Comparison of ENCODE assay signal across 30 mouse cellular contexts in genomic region chr11:57835331-57835730, GRCm38 (mm10). TPM values are rescaled to one million over a fixed set of nuclear protein-coding genes. Genes with fewer than 3 reads are reported as not detected.
DNase-seq lines count a peak whose midpoint lies in the region; ATAC-seq and TF ChIP-seq lines count a peak whose summit lies in the region.
"Had no signal": no experiment of that assay in that cellular context is flagged by ENCODE, and none has a peak within 500 bp of the region (broad histone marks: within the 10 kb centered on the region; RNA-seq: fewer than 3 reads in every experiment).

No protein-coding gene starts in this region.

- H3K9ac ChIP-seq in heart, embryonic 13.5 days = no peak overlapping the region
- no peak overlapping the region for H3K9ac ChIP-seq in hindbrain, embryonic 11.5 days (ENCODE audit: low read depth, low read length)
- no peak overlapping the region for H3K9ac ChIP-seq in hindbrain, embryonic 12.5 days
- no peak overlapping the region for H3K9ac ChIP-seq in intestine, embryonic 15.5 days
- H3K9ac ChIP-seq: embryonic facial prominence, embryonic 12.5 days; embryonic facial prominence, embryonic 15.5 days; forebrain, postnatal 0 days; hindbrain, embryonic 14.5 days had no signal

- TF ChIP-seq CTCF in cerebellum, adult 2 months (IDR thresholded peaks at IDR 0.05; ENCODE audit: borderline replicate concordance, insufficient read depth, low read depth, low read length) = no peak

- 13% methylated on average over 2 of the region's 2 CpGs for WGBS in heart, embryonic 10.5 days
- 21% methylated on average over 2 of the region's 2 CpGs for WGBS in heart, embryonic 13.5 days
- 12% methylated on average over 2 of the region's 2 CpGs for WGBS in hindbrain, embryonic 11.5 days
- 12% methylated on average over 2 of the region's 2 CpGs for WGBS in hindbrain, embryonic 12.5 days
- 30% methylated on average over 2 of the region's 2 CpGs for WGBS in intestine, embryonic 15.5 days
- 19% methylated on average over 2 of the region's 2 CpGs for WGBS in cerebellum, adult 2 months

- H3K4me3 ChIP-seq in heart, embryonic 10.5 days = no peak overlapping the region
- H3K4me3 ChIP-seq in heart, embryonic 13.5 days = no peak overlapping the region
- H3K4me3 ChIP-seq in hindbrain, embryonic 11.5 days (ENCODE audit: low read depth, low read length) = no peak overlapping the region
- H3K4me3 ChIP-seq in hindbrain, embryonic 12.5 days = no peak overlapping the region
- no peak overlapping the region for H3K4me3 ChIP-seq in intestine, embryonic 15.5 days (replicated peaks)
- H3K4me3 ChIP-seq in cerebellum, adult 2 months (replicated peaks; ENCODE audit: insufficient read depth, low read depth, low read length) = no peak overlapping the region
- H3K4me3 ChIP-seq: embryonic facial prominence, embryonic 12.5 days; embryonic facial prominence, embryonic 15.5 days; gastrocnemius, adult 2 months; heart, adult 2 months had no signal

- no peaks in the 10 kb centered on the region for H3K36me3 ChIP-seq in heart, embryonic 10.5 days
- no peaks in the 10 kb centered on the region for H3K36me3 ChIP-seq in heart, embryonic 13.5 days
- no peaks in the 10 kb centered on the region for H3K36me3 ChIP-seq in hindbrain, embryonic 11.5 days (ENCODE audit: control insufficient read depth, insufficient read depth, low read length)
- H3K36me3 ChIP-seq in hindbrain, embryonic 12.5 days = no peaks in the 10 kb centered on the region
- H3K36me3 ChIP-seq in intestine, embryonic 15.5 days = no peaks in the 10 kb centered on the region
- H3K36me3 ChIP-seq: embryonic facial prominence, embryonic 12.5 days; embryonic facial prominence, embryonic 15.5 days had no signal

- peak overlapping the region; percentile 4; the same call in 1 of the 2 replicates for H3K4me2 ChIP-seq in heart, embryonic 13.5 days
- no peak overlapping the region for H3K4me2 ChIP-seq in hindbrain, embryonic 11.5 days (replicated peaks; ENCODE audit: low read depth, low read length)
- no peak overlapping the region for H3K4me2 ChIP-seq in hindbrain, embryonic 12.5 days (replicated peaks)
- H3K4me2 ChIP-seq in intestine, embryonic 15.5 days (replicated peaks) = peak overlapping the region; percentile 12; the same call in 1 of the 2 replicates
- H3K4me2 ChIP-seq: embryonic facial prominence, embryonic 12.5 days; embryonic facial prominence, embryonic 15.5 days; hindbrain, embryonic 14.5 days had no signal

- peaks cover 99% of the 10 kb centered on the region for H3K27me3 ChIP-seq in heart, embryonic 10.5 days (ENCODE audit: insufficient read depth, poor library complexity, severe bottlenecking)
- peaks cover 99% of the 10 kb centered on the region for H3K27me3 ChIP-seq in heart, embryonic 13.5 days (replicated peaks)
- H3K27me3 ChIP-seq in hindbrain, embryonic 11.5 days (ENCODE audit: control insufficient read depth, insufficient read depth, low read length) = peaks cover 94% of the 10 kb centered on the region
- H3K27me3 ChIP-seq in hindbrain, embryonic 12.5 days = peaks cover 98% of the 10 kb centered on the region
- H3K27me3 ChIP-seq in intestine, embryonic 15.5 days (replicated peaks) = peaks cover 74% of the 10 kb centered on the region
- peaks cover under 1% of the 10 kb centered on the region; the same call in 1 of the 2 replicates for H3K27me3 ChIP-seq in cerebellum, adult 2 months (ENCODE audit: control insufficient read depth, insufficient read depth, low read length)

- H3K4me1 ChIP-seq in heart, embryonic 10.5 days = peaks cover 49% of the 10 kb centered on the region
- peaks cover 36% of the 10 kb centered on the region for H3K4me1 ChIP-seq in heart, embryonic 13.5 days
- H3K4me1 ChIP-seq in hindbrain, embryonic 11.5 days (replicated peaks; ENCODE audit: control insufficient read depth, insufficient read depth, low read length) = peaks cover 2% of the 10 kb centered on the region; the same call in 1 of the 2 replicates
- H3K4me1 ChIP-seq in hindbrain, embryonic 12.5 days = peaks cover 8% of the 10 kb centered on the region; the same call in 1 of the 2 replicates
- H3K4me1 ChIP-seq in intestine, embryonic 15.5 days (replicated peaks) = peaks cover 13% of the 10 kb centered on the region
- H3K4me1 ChIP-seq in cerebellum, adult 2 months (ENCODE audit: control insufficient read depth, insufficient read depth, low read length) = no peaks in the 10 kb centered on the region

- no peak for ATAC-seq in heart, embryonic 13.5 days (ENCODE audit: extremely low read depth, insufficient number of reproducible peaks, low FRiP score, low TSS enrichment)
- no peak for ATAC-seq in hindbrain, embryonic 11.5 days (ENCODE audit: low FRiP score)
- ATAC-seq in hindbrain, embryonic 12.5 days (ENCODE audit: low FRiP score) = no peak
- ATAC-seq in intestine, embryonic 15.5 days = no peak
- ATAC-seq: activated CD4-positive, CD25-positive, alpha-beta regulatory T cell, adult 4 months; forebrain, embryonic 14.5 days; forebrain, postnatal 0 days; hindbrain, postnatal 0 days; inflammation-experienced regulatory T-cells, adult 6 months had no signal

- H3K9me3 ChIP-seq in heart, embryonic 10.5 days = no peaks in the 10 kb centered on the region
- no peaks in the 10 kb centered on the region for H3K9me3 ChIP-seq in heart, embryonic 13.5 days
- no peaks in the 10 kb centered on the region for H3K9me3 ChIP-seq in hindbrain, embryonic 11.5 days (ENCODE audit: control insufficient read depth, low read length)
- H3K9me3 ChIP-seq in hindbrain, embryonic 12.5 days (replicated peaks) = no peaks in the 10 kb centered on the region
- H3K9me3 ChIP-seq in intestine, embryonic 15.5 days = no peaks in the 10 kb centered on the region
- H3K9me3 ChIP-seq: embryonic facial prominence, embryonic 12.5 days; embryonic facial prominence, embryonic 15.5 days had no signal

- H3K27ac ChIP-seq in heart, embryonic 10.5 days = peak overlapping the region; percentile 32; the same call in 1 of the 2 replicates
- 0 out of 2 replicates have a peak overlapping the region, but pooled peaks have one; percentile 48 for H3K27ac ChIP-seq in heart, embryonic 13.5 days (replicated peaks)
- H3K27ac ChIP-seq in hindbrain, embryonic 11.5 days (ENCODE audit: low read depth, low read length) = no peak overlapping the region
- H3K27ac ChIP-seq in hindbrain, embryonic 12.5 days = no peak overlapping the region
- H3K27ac ChIP-seq in intestine, embryonic 15.5 days = no peak overlapping the region
- no peak overlapping the region for H3K27ac ChIP-seq in cerebellum, adult 2 months (ENCODE audit: insufficient read depth, low read length)
- H3K27ac ChIP-seq: embryonic facial prominence, embryonic 12.5 days; embryonic facial prominence, embryonic 15.5 days; gastrocnemius, adult 2 months; heart, adult 2 months; hindbrain, embryonic 14.5 days; hindbrain, postnatal 0 days had no signal

- no peak for DNase-seq in heart, embryonic 10.5 days (ENCODE audit: low spot score)
- no peak for DNase-seq in heart, postnatal 4 days
- no peak for DNase-seq in heart, adult 18-20 months
- DNase-seq in hindbrain, embryonic 11.5 days (ENCODE audit: low spot score) = peak; percentile 27
- no peak for DNase-seq in cerebellum, adult 2 months
- DNase-seq: adrenal gland, adult 8-10 months; adrenal gland, postnatal 25 days; cerebellum, adult 11-12 months; cerebellum, adult 9-10 months; cerebellum, postnatal 14 days; forebrain, postnatal 0 days; gastrocnemius, adult 2 months; gastrocnemius, postnatal 14 days; heart, adult 2 months; heart, postnatal 14 days; kidney, adult 2 months had no signal

- TF ChIP-seq POLR2A in cerebellum, adult 2 months (IDR thresholded peaks at IDR 0.05; ENCODE audit: borderline replicate concordance, insufficient read depth, low read length) = no peak

RNA-seq across cellular contexts. Expression of gene Hand1, which starts 2.7 kb away (rescaled TPM):
- polyA plus RNA-seq in heart, embryonic 10.5 days (2016; fragmentation: Nextera tagmentation; extraction: Ambion mirVana) = 95.3 and 106 TPM in 2 replicates
- under 1 TPM; 0.74 to 0.81 TPM for total RNA-seq in heart, postnatal 4 days (2021)
- 19.7 and 24.3 TPM in 2 replicates for polyA plus RNA-seq in heart, embryonic 13.5 days (2015; fragmentation: Nextera tagmentation; extraction: Ambion mirVana)
- total RNA-seq in heart, adult 18-20 months (2021) = not detected
- 0.21 TPM in 1 of 2 replicates, not detected in the other for polyA plus RNA-seq in hindbrain, embryonic 11.5 days (2014; fragmentation: Nextera tagmentation; extraction: Ambion mirVana)
- polyA plus RNA-seq in hindbrain, embryonic 12.5 days (2016; fragmentation: Nextera tagmentation; extraction: Ambion mirVana) = 0.25 and 0.32 TPM in 2 replicates
- 25.9 and 27.5 TPM in 2 replicates for polyA plus RNA-seq in intestine, embryonic 15.5 days (2015; fragmentation: Nextera tagmentation; extraction: Ambion mirVana)
- not detected in 2 replicates for polyA plus RNA-seq in cerebellum, adult 2 months (2012; rRNA removed)
- total RNA-seq: forebrain, postnatal 0 days; gastrocnemius, adult 2 months; gastrocnemius, postnatal 14 days; gastrocnemius, postnatal 4 days; heart, adult 2 months; heart, postnatal 14 days; hindbrain, postnatal 0 days had no signal
- polyA plus RNA-seq: activated CD4-positive, CD25-positive, alpha-beta regulatory T cell, adult 4 months; brain, embryonic 14.5 days; forebrain, embryonic 11.5 days; forebrain, embryonic 14.5 days; forebrain, postnatal 0 days; heart, adult 2 months; hindbrain, embryonic 14.5 days; hindbrain, postnatal 0 days; inflammation-experienced regulatory T-cells, adult 6 months; kidney, embryonic 14.5 days had no signal

RNA-seq across cellular contexts. Expression of gene Sap30l, which starts 33.9 kb away (rescaled TPM):
- 8.8 and 12.2 TPM in 2 replicates for polyA plus RNA-seq in heart, embryonic 10.5 days (2016; fragmentation: Nextera tagmentation; extraction: Ambion mirVana)
- 10 to 100 TPM; 31.9 to 36.7 TPM for total RNA-seq in heart, postnatal 4 days (2021)
- 6.9 and 7.1 TPM in 2 replicates for polyA plus RNA-seq in heart, embryonic 13.5 days (2015; fragmentation: Nextera tagmentation; extraction: Ambion mirVana)
- 10 to 100 TPM; 48.5 to 51.8 TPM for total RNA-seq in heart, adult 18-20 months (2021)
- polyA plus RNA-seq in hindbrain, embryonic 11.5 days (2014; fragmentation: Nextera tagmentation; extraction: Ambion mirVana) = 11.8 and 14.3 TPM in 2 replicates
- polyA plus RNA-seq in hindbrain, embryonic 12.5 days (2016; fragmentation: Nextera tagmentation; extraction: Ambion mirVana) = 18.6 and 20.8 TPM in 2 replicates
- polyA plus RNA-seq in intestine, embryonic 15.5 days (2015; fragmentation: Nextera tagmentation; extraction: Ambion mirVana) = 11.2 and 12.0 TPM in 2 replicates
- 39.7 and 42.6 TPM in 2 replicates for polyA plus RNA-seq in cerebellum, adult 2 months (2012; rRNA removed)

Comparison
In these comparisons a context has a peak if more than half of its experiments do, and no peak if none do; other contexts are left out.
1. H3K27ac ChIP-seq: peak in heart, embryonic 10.5 days (single experiment) and heart, embryonic 13.5 days (single experiment); none in hindbrain, embryonic 11.5 days (single experiment), hindbrain, embryonic 12.5 days (single experiment), intestine, embryonic 15.5 days (single experiment) and cerebellum, adult 2 months (single experiment).
2. H3K4me2 ChIP-seq: peak in heart, embryonic 13.5 days (single experiment) and intestine, embryonic 15.5 days (single experiment); none in hindbrain, embryonic 11.5 days (single experiment) and hindbrain, embryonic 12.5 days (single experiment).
3. RNA of gene Hand1, which starts 2.7 kb away (polyA plus RNA-seq): 95.3 to 106 TPM in heart, embryonic 10.5 days, 25.9 to 27.5 TPM in intestine, embryonic 15.5 days and 19.7 to 24.3 TPM in heart, embryonic 13.5 days; 0.25 to 0.32 TPM in hindbrain, embryonic 12.5 days, not detected in cerebellum, adult 2 months and 0.21 TPM in hindbrain, embryonic 11.5 days; every median in the first group is over 10 times any median in the second.